Comparison of ENCODE assay signal across 24 mouse cellular contexts in genomic region chr1:123928003-123928370, GRCm38 (mm10).
A peak's percentile ranks its signal among the peaks of the same experiment; 100 is the strongest.
DNase-seq lines count a peak whose midpoint lies in the region; ATAC-seq lines count a peak whose summit lies in the region.
"Had no signal": no experiment of that assay in that cellular context is flagged by ENCODE, and none has a peak within 500 bp of the region (broad histone marks: within the 10 kb centered on the region; RNA-seq: fewer than 3 reads in every experiment).

No protein-coding gene starts in this region.

- H3K4me3 ChIP-seq in neural tube, embryonic 15.5 days (replicated peaks) = no peak overlapping the region
- H3K4me3 ChIP-seq: embryonic facial prominence, embryonic 13.5 days; embryonic facial prominence, embryonic 15.5 days; erythroblast, embryonic 14.5 days; forebrain, embryonic 10.5 days; forebrain, embryonic 12.5 days had no signal

- no peak overlapping the region for H3K4me2 ChIP-seq in neural tube, embryonic 15.5 days
- H3K4me2 ChIP-seq: embryonic facial prominence, embryonic 13.5 days; embryonic facial prominence, embryonic 15.5 days; forebrain, embryonic 12.5 days had no signal

- ATAC-seq in frontal cortex, adult (ENCODE audit: low TSS enrichment) = peak; percentile 58
- no peak for ATAC-seq in neural tube, embryonic 15.5 days (ENCODE audit: low FRiP score)
- ATAC-seq in monocyte, adult 5-6 weeks (replicated peaks; ENCODE audit: insufficient number of reproducible peaks, low FRiP score, low TSS enrichment, poor library complexity, severe bottlenecking) = no peak
- ATAC-seq: activated CD4-positive, CD25-positive, alpha-beta regulatory T cell, adult 4 months; CD4-positive, CD25-positive, alpha-beta regulatory T cell, adult 4 months; forebrain, embryonic 14.5 days; forebrain, embryonic 16.5 days; Patski had no signal

- H3K27me3 ChIP-seq in neural tube, embryonic 15.5 days (replicated peaks) = no peaks in the 10 kb centered on the region
- H3K27me3 ChIP-seq: CH12.LX; embryonic facial prominence, embryonic 13.5 days; embryonic facial prominence, embryonic 15.5 days; forebrain, embryonic 12.5 days; Patski had no signal

- H3K4me1 ChIP-seq in neural tube, embryonic 15.5 days = peaks cover 11% of the 10 kb centered on the region
- H3K4me1 ChIP-seq: embryonic facial prominence, embryonic 13.5 days; embryonic facial prominence, embryonic 15.5 days had no signal

- 67% methylated on average over 3 of the region's 3 CpGs for WGBS in neural tube, embryonic 15.5 days

- H3K36me3 ChIP-seq in neural tube, embryonic 15.5 days = no peaks in the 10 kb centered on the region
- H3K36me3 ChIP-seq: embryonic facial prominence, embryonic 13.5 days; embryonic facial prominence, embryonic 15.5 days; forebrain, embryonic 10.5 days; forebrain, embryonic 12.5 days; G1E had no signal

- H3K9me3 ChIP-seq in neural tube, embryonic 15.5 days (replicated peaks) = no peaks in the 10 kb centered on the region
- H3K9me3 ChIP-seq: embryonic facial prominence, embryonic 13.5 days; embryonic facial prominence, embryonic 15.5 days; forebrain, embryonic 10.5 days; forebrain, embryonic 12.5 days had no signal

- no peak for DNase-seq in frontal cortex, postnatal 25 days (ENCODE audit: low spot score in 2 of 2)
- DNase-seq in neural tube, embryonic 10.5 days (ENCODE audit: extremely low spot score, low spot score) = no peak
- DNase-seq in telencephalon, adult 2 months (ENCODE audit: low read depth, low spot score) = peak; percentile 42
- DNase-seq: adrenal gland, adult 2 months; adrenal gland, postnatal 10 days; adrenal gland, postnatal 25 days; B cell, adult 2 months; cerebellum, postnatal 10 days; embryo, embryonic 11 days had no signal

- H3K9ac ChIP-seq in neural tube, embryonic 15.5 days (replicated peaks) = no peak overlapping the region
- H3K9ac ChIP-seq: embryonic facial prominence, embryonic 13.5 days; embryonic facial prominence, embryonic 15.5 days; forebrain, embryonic 12.5 days had no signal

- 0 out of 2 replicates have a peak overlapping the region, but pooled peaks have one; percentile 41 for H3K27ac ChIP-seq in neural tube, embryonic 15.5 days (replicated peaks)
- H3K27ac ChIP-seq: embryonic facial prominence, embryonic 13.5 days; embryonic facial prominence, embryonic 15.5 days; forebrain, embryonic 10.5 days; forebrain, embryonic 12.5 days had no signal
